Mouse (Mus musculus): ENCODE results near the gene Ttc39d. TPM values are rescaled to one million over a fixed set of nuclear protein-coding genes. Genes with fewer than 3 reads are reported as not detected.
A peak's percentile ranks its signal among the peaks of the same experiment; 100 is the strongest.

The Ttc39d gene
- 0.15 and 0.43 TPM in 2 replicates for total RNA-seq (2014; rRNA removed)
- polyA plus RNA-seq (2015; fragmentation: Nextera tagmentation; extraction: Ambion mirVana): 0.05 and 0.19 TPM in 2 replicates

DNA sequence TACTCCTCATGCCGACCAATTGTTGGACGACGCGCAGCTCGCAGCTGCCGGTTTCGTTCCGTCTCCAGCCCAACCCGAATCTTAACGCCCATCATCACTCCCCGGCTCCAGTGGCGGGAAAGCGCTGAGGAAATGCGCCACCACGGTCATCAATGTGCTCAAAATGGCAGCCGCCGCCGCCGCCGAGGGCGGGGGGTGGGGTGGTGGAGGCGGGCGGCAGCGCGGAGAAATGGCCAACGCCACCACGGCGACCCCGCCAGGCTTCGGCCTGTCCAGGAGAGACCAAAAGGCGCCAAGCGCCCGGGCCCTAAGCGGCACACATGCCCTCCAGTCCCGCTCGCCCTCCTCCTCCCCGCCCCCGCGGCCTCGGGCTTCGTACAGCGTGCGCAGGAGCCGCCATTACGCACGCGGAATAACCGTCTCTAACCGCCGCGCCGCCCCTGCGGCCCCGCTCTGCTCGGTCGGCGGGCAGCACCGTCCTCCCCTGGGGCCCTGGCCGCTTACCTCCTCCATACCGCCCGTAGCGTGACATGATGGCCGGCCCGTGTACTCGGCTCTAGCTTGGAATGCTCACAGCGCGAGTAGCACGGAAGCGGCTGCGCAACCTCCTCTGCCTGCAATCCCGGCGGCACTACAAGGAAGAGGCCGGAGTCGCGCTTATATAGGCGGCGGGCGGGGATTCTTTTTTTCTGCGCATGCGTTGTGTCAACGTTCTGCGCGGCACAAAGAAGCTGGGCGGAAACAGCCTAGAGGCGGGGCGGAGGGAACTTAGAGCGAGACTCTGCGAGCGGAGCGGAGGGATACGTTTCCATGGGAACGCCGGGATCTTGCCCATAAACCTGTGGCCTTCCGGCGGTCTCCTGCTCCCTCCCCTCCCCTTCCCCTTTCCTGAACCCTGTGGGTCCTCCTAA is at the start of gene Ttc39d, which contains the start of gene Srsf7:
Gene Ttc39d, plus strand, starts transcription at position 790 of the 911 bp plus-strand sequence.
Gene Srsf7, minus strand, starts transcription at position 637 of the 911 bp plus-strand sequence.
- WGBS: 3% methylated on average over 82 of the region's 95 CpGs

GRCm38 (mm10) chr17:80157489-80157888 is 49.8 kb upstream of the Ttc39d start:
- no peaks in the 10 kb centered on the region for H3K4me1 ChIP-seq (ENCODE audit: insufficient read depth)
- no peaks in the 10 kb centered on the region for H3K27me3 ChIP-seq (ENCODE audit: insufficient read depth, low read length)
- DNase-seq (no peak), ATAC-seq (no peak)
- H3K4me3 ChIP-seq (ENCODE audit: low read depth, low read length): no peak overlapping the region
- no peaks in the 10 kb centered on the region for H3K36me3 ChIP-seq (ENCODE audit: insufficient read depth)
- H3K27ac ChIP-seq (ENCODE audit: low read depth, low read length): no peak overlapping the region
- H3K4me2 ChIP-seq (ENCODE audit: low read depth): no peak overlapping the region
- WGBS: 96% methylated on average over 6 of the region's 6 CpGs
- H3K9me3 ChIP-seq (ENCODE audit: low read length): no peaks in the 10 kb centered on the region
- H3K9ac ChIP-seq: no peak overlapping the region
- no peak for TF ChIP-seq CTCF (IDR thresholded peaks at IDR 0.05; ENCODE audit: low read depth)

More for the DNA sequence above, at the start of gene Ttc39d, which contains the start of gene Srsf7:
- Histone ChIP-seq H3K4me2 (ENCODE audit: low read depth) (peak within 1 kb of the TSS; percentile 72), H3K9ac (peak within 1 kb of the TSS; percentile 99), H3K9me3 (ENCODE audit: low read length) (no peaks in the 10 kb centered on the region), H3K4me1 (ENCODE audit: insufficient read depth) (peaks cover 3% of the 10 kb centered on the region; the same call in 1 of the 2 replicates), H3K27me3 (ENCODE audit: insufficient read depth, low read length) (no peaks in the 10 kb centered on the region), H3K36me3 (ENCODE audit: insufficient read depth) (peaks cover 16% of the 10 kb centered on the region), H3K27ac (ENCODE audit: low read depth, low read length) (peak within 1 kb of the TSS; percentile 99), H3K4me3 (ENCODE audit: low read depth, low read length) (peak within 1 kb of the TSS; percentile 88)
- TF ChIP-seq CTCF (IDR thresholded peaks at IDR 0.05; ENCODE audit: low read depth): 0 out of 2 replicates have a peak, but pooled peaks have one; percentile 24
- DNase-seq (peak; percentile 99), ATAC-seq (peak; percentile 91)

GRCm38 (mm10) chr17:80160454-80160853 is 46.8 kb upstream of the Ttc39d start:
- WGBS: 25% methylated on average over 5 of the region's 5 CpGs
- ATAC-seq (peak; percentile 47), DNase-seq (peak; percentile 70)
- H3K4me3 ChIP-seq (ENCODE audit: low read depth, low read length): no peak overlapping the region
- H3K27ac ChIP-seq (ENCODE audit: low read depth, low read length): no peak overlapping the region
- H3K4me1 ChIP-seq (ENCODE audit: insufficient read depth): 0 out of 2 replicates have a peak, but pooled peaks cover 2% of the 10 kb centered on the region
- no peak for TF ChIP-seq CTCF (IDR thresholded peaks at IDR 0.05; ENCODE audit: low read depth)
- H3K9ac ChIP-seq: no peak overlapping the region
- H3K9me3 ChIP-seq (ENCODE audit: low read length): no peaks in the 10 kb centered on the region
- H3K4me2 ChIP-seq (ENCODE audit: low read depth): no peak overlapping the region
- H3K27me3 ChIP-seq (ENCODE audit: insufficient read depth, low read length): no peaks in the 10 kb centered on the region
- no peaks in the 10 kb centered on the region for H3K36me3 ChIP-seq (ENCODE audit: insufficient read depth)

- no peak overlapping the region for H3K9ac ChIP-seq
- H3K4me3 ChIP-seq (ENCODE audit: low read depth, low read length): no peak overlapping the region
- no peaks in the 10 kb centered on the region for H3K27me3 ChIP-seq (ENCODE audit: insufficient read depth, low read length)
- TF ChIP-seq CTCF (IDR thresholded peaks at IDR 0.05; ENCODE audit: low read depth): no peak
- 79% methylated on average over 8 of the region's 8 CpGs for WGBS
- no peaks in the 10 kb centered on the region for H3K9me3 ChIP-seq (ENCODE audit: low read length)
- no peak for ATAC-seq
- peaks cover 27% of the 10 kb centered on the region for H3K4me1 ChIP-seq (ENCODE audit: insufficient read depth)
- no peaks in the 10 kb centered on the region for H3K36me3 ChIP-seq (ENCODE audit: insufficient read depth)
- no peak overlapping the region for H3K27ac ChIP-seq (ENCODE audit: low read depth, low read length)
- no peak for DNase-seq
- H3K4me2 ChIP-seq (ENCODE audit: low read depth): no peak overlapping the region
Measured at GRCm38 (mm10) chr17:80163991-80164390, 43.3 kb upstream of the Ttc39d start.

DNA sequence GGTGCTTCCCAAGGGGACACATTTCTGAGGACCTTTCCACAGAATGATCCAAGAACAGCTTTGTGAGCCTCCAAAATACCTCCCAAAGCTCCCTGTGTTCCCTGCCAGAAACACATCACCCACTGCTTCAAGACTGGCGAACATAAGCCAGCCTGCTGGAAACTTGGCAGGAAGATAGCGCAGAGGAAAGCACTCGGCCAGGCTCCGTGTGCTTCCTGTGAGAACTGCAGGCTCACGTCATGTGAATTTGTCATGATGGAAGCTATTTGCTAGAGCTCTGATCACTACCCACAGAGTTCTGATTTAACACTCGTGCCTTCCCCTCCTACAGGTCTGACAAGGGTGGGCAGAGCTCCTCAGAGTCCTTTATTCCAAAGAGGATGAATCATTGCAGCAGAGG is 41.5 kb upstream of the Ttc39d start:
- peak; percentile 37; the same call in 1 of the 2 replicates for TF ChIP-seq CTCF (IDR thresholded peaks at IDR 0.05; ENCODE audit: low read depth)
- peak; percentile 88 for DNase-seq
- Histone ChIP-seq H3K9me3 (ENCODE audit: low read length) (no peaks in the 10 kb centered on the region), H3K4me1 (ENCODE audit: insufficient read depth) (peaks cover 30% of the 10 kb centered on the region), H3K27ac (ENCODE audit: low read depth, low read length) (peak overlapping the region; percentile 68; the same call in 1 of the 2 replicates), H3K36me3 (ENCODE audit: insufficient read depth) (no peaks in the 10 kb centered on the region), H3K4me3 (ENCODE audit: low read depth, low read length) (no peak overlapping the region), H3K9ac (no peak overlapping the region), H3K27me3 (ENCODE audit: insufficient read depth, low read length) (no peaks in the 10 kb centered on the region), H3K4me2 (ENCODE audit: low read depth) (no peak overlapping the region)
- 37% methylated on average over 6 of the region's 6 CpGs for WGBS
- ATAC-seq: peak; percentile 73

DNA sequence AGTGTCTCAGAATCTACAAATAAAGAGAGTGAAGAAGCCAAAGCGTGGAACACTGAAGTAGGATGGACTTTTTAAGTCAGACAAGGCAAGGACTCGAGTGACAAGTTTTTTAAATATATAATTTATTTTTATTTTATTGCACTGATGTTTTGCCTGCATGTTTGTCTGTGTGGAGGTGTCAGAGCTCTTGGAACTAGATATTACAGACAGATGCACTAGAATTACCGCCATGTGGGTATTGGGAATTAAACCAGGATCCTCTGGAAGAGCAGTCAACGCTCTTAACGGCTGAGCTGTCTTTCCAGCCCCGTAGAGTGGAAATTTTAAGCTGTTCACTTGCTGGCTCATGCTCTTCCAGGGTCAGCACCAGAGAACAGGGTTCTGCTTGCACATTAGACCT is 40.9 kb upstream of the Ttc39d start:
- no peak overlapping the region for H3K9ac ChIP-seq
- ATAC-seq (no peak), DNase-seq (peak; percentile 37)
- no peaks in the 10 kb centered on the region for H3K27me3 ChIP-seq (ENCODE audit: insufficient read depth, low read length)
- no peak overlapping the region for H3K4me3 ChIP-seq (ENCODE audit: low read depth, low read length)
- H3K27ac ChIP-seq (ENCODE audit: low read depth, low read length): 0 out of 2 replicates have a peak overlapping the region, but pooled peaks have one; percentile 68
- H3K4me1 ChIP-seq (ENCODE audit: insufficient read depth): peaks cover 30% of the 10 kb centered on the region
- WGBS: 59% methylated on average over 6 of the region's 6 CpGs
- H3K9me3 ChIP-seq (ENCODE audit: low read length): no peaks in the 10 kb centered on the region
- TF ChIP-seq CTCF (IDR thresholded peaks at IDR 0.05; ENCODE audit: low read depth): no peak
- no peak overlapping the region for H3K4me2 ChIP-seq (ENCODE audit: low read depth)
- H3K36me3 ChIP-seq (ENCODE audit: insufficient read depth): no peaks in the 10 kb centered on the region

- peaks cover 30% of the 10 kb centered on the region for H3K4me1 ChIP-seq (ENCODE audit: insufficient read depth)
- no peaks in the 10 kb centered on the region for H3K27me3 ChIP-seq (ENCODE audit: insufficient read depth, low read length)
- no peak overlapping the region for H3K4me3 ChIP-seq (ENCODE audit: low read depth, low read length)
- TF ChIP-seq CTCF (IDR thresholded peaks at IDR 0.05; ENCODE audit: low read depth): no peak
- no peak overlapping the region for H3K9ac ChIP-seq
- no peaks in the 10 kb centered on the region for H3K36me3 ChIP-seq (ENCODE audit: insufficient read depth)
- H3K4me2 ChIP-seq (ENCODE audit: low read depth): no peak overlapping the region
- DNase-seq: no peak
- peak overlapping the region; percentile 89 for H3K27ac ChIP-seq (ENCODE audit: low read depth, low read length)
- WGBS: 72% methylated on average over 4 of the region's 4 CpGs
- no peak for ATAC-seq
- H3K9me3 ChIP-seq (ENCODE audit: low read length): no peaks in the 10 kb centered on the region
Measured at GRCm38 (mm10) chr17:80167436-80167835, 39.8 kb upstream of the Ttc39d start.
